Mouse (Mus musculus): ENCODE results near the gene Igdcc4.
"Not testable (repeated sequence)": the region's sequence is repeated elsewhere in the genome, so short reads cannot be mapped to it uniquely, and the experiment has no call there.

Igdcc4 gene

GRCm38 (mm10) chr9:65100991-65101685, at the start of gene Igdcc4:
TSS of gene Igdcc4 (plus strand) at chr9:65101486.
- no peak for DNase-seq (ENCODE audit: low spot score)

GRCm38 (mm10) chr9:65064251-65064650, 37.0 kb upstream of the Igdcc4 start:
- no peak for DNase-seq (ENCODE audit: low spot score)

GRCm38 (mm10) chr9:65070587-65070986, 30.7 kb upstream of the Igdcc4 start:
- DNase-seq (ENCODE audit: low spot score), result no peak

- no peak for DNase-seq (ENCODE audit: low spot score)
These were observed 27.7 kb upstream of the Igdcc4 start for GRCm38 (mm10) chr9:65073555-65073954.

- no peak for DNase-seq (ENCODE audit: low spot score)
These were observed 27.0 kb upstream of the Igdcc4 start for GRCm38 (mm10) chr9:65074251-65074650.

GRCm38 (mm10) chr9:65074855-65075493, 26.3 kb upstream of the Igdcc4 start:
- no peak for DNase-seq (ENCODE audit: low spot score)

- DNase-seq (ENCODE audit: low spot score), result no peak
These were observed 23.8 kb upstream of the Igdcc4 start for GRCm38 (mm10) chr9:65077536-65077935.

- DNase-seq (ENCODE audit: low spot score), result not testable (repeated sequence)
These were observed 21.1 kb upstream of the Igdcc4 start for GRCm38 (mm10) chr9:65080141-65080540.

GRCm38 (mm10) chr9:65083075-65083765, 18.1 kb upstream of the Igdcc4 start:
- DNase-seq (ENCODE audit: low spot score), result no peak

- DNase-seq (ENCODE audit: low spot score), result no peak
These were observed 17.0 kb upstream of the Igdcc4 start for GRCm38 (mm10) chr9:65084198-65084807.

- no peak for DNase-seq (ENCODE audit: low spot score)
These were observed 16.0 kb upstream of the Igdcc4 start for GRCm38 (mm10) chr9:65085270-65085669.

GRCm38 (mm10) chr9:65086801-65087200, 14.5 kb upstream of the Igdcc4 start:
- no peak for DNase-seq (ENCODE audit: low spot score)

- no peak for DNase-seq (ENCODE audit: low spot score)
These were observed 13.8 kb upstream of the Igdcc4 start for GRCm38 (mm10) chr9:65087490-65087889.

- DNase-seq (ENCODE audit: low spot score), result no peak
These were observed 7.0 kb upstream of the Igdcc4 start for GRCm38 (mm10) chr9:65094237-65094636.

- DNase-seq (ENCODE audit: low spot score), result no peak
These were observed 545 bp downstream of the Igdcc4 start for GRCm38 (mm10) chr9:65101686-65102376.

GRCm38 (mm10) chr9:65102377-65103172, 1.3 kb downstream of the Igdcc4 start:
- DNase-seq (ENCODE audit: low spot score), result no peak

- no peak for DNase-seq (ENCODE audit: low spot score)
These were observed 2.0 kb downstream of the Igdcc4 start for GRCm38 (mm10) chr9:65103173-65103752.

- DNase-seq (ENCODE audit: low spot score), result no peak
These were observed 5.5 kb downstream of the Igdcc4 start for GRCm38 (mm10) chr9:65106821-65107220.

GRCm38 (mm10) chr9:65107893-65108292, 6.6 kb downstream of the Igdcc4 start:
- DNase-seq (ENCODE audit: low spot score), result no peak

GRCm38 (mm10) chr9:65109132-65110072, 8.1 kb downstream of the Igdcc4 start:
- DNase-seq (ENCODE audit: low spot score), result no peak

All from layer of hippocampus, adult 9-10 months (tissue).